Mouse (Mus musculus) olfactory bulb, adult 2 months (tissue): ENCODE measurements around the gene Asb9.

ENCODE experiments used
- CTCF ChIP-seq: fragments of 200-500 bp; IDR thresholded peaks from 2 replicates; pipeline ENCODE4 v1.5.1; 2012; ENCODE audit warnings: low read depth, mild to moderate bottlenecking, low read length, moderate library complexity; ENCODE audit not compliant: insufficient read depth
- POLR2A ChIP-seq: fragments of 200-500 bp; IDR thresholded peaks from 2 replicates; pipeline ENCODE4 v1.6.1; 2012; ENCODE audit warnings: mild to moderate bottlenecking, low read depth, low read length, moderate library complexity; ENCODE audit not compliant: insufficient read depth

DNA sequence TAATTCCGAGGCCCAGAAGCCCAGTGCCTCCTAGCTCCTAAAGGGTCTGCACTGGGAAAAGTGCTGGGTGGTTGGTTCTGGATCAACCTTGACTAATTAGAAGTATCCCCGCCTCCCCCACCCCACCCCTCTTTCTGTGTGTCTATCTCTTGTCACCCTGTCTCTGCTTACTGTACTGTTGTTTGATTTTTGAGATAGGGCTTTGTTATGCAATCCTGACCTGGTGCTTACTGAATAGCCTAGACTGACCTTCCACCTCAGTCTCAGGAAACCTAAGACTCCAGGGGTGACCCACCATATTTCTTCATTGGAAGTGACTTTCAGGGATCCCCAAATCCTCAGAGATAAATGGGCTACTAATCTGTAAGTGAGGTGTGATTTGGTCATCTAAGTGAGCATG is 3.9 kb upstream of the Asb9 start:
- no peak for TF ChIP-seq CTCF
- no peak for TF ChIP-seq POLR2A
